Mouse (Mus musculus): Measurements from ENCODE around the gene Olfr1272. TPM values are rescaled to one million over a fixed set of nuclear protein-coding genes. Genes with fewer than 3 reads are reported as not detected.
"Not testable (repeated sequence)": the region's sequence is repeated elsewhere in the genome, so short reads cannot be mapped to it uniquely, and the experiment has no call there.

Olfr1272 gene
- polyA plus RNA-seq (2016; fragmentation: Nextera tagmentation; extraction: Ambion mirVana), result not detected in 2 replicates

- Histone ChIP-seq H3K27me3 (replicated peaks) (no peaks in the 10 kb centered on the region), H3K9me3 (replicated peaks) (no peaks in the 10 kb centered on the region), H3K36me3 (no peaks in the 10 kb centered on the region), H3K4me1 (no peaks in the 10 kb centered on the region), H3K9ac (no peak within 1 kb of the TSS), H3K27ac (no peak within 1 kb of the TSS), H3K4me3 (no peak within 1 kb of the TSS), H3K4me2 (no peak within 1 kb of the TSS)
- 74% methylated on average over 6 of the region's 6 CpGs for WGBS (ENCODE audit: insufficient replicate concordance)
- no peak for ATAC-seq
These were observed at the start of gene Olfr1272 for GRCm38 (mm10) chr2:90292741-90293140. TSS of gene Olfr1272 (minus strand) at chr2:90292841.

GRCm38 (mm10) chr2:90321900-90322299 is 29.3 kb upstream of the Olfr1272 start, which contains the start of gene Gm13769:
TSS of gene Gm13769 (plus strand) at chr2:90322200.
- no CpG with 5 or more reads among the region's 6 CpGs for WGBS (ENCODE audit: insufficient replicate concordance)
- H3K36me3 ChIP-seq; H3K9me3 ChIP-seq (replicated peaks); H3K27ac ChIP-seq; ATAC-seq; H3K4me2 ChIP-seq; H3K27me3 ChIP-seq (replicated peaks); H3K4me1 ChIP-seq; H3K9ac ChIP-seq; H3K4me3 ChIP-seq: not testable (repeated sequence)

- Histone ChIP-seq H3K36me3 (no peaks in the 10 kb centered on the region), H3K4me2 (no peak within 1 kb of the TSS), H3K4me1 (no peaks in the 10 kb centered on the region), H3K27ac (no peak within 1 kb of the TSS), H3K27me3 (replicated peaks) (no peaks in the 10 kb centered on the region), H3K9me3 (replicated peaks) (no peaks in the 10 kb centered on the region), H3K9ac (no peak within 1 kb of the TSS), H3K4me3 (no peak within 1 kb of the TSS)
- no peak for ATAC-seq
- WGBS (ENCODE audit: insufficient replicate concordance), result 57% methylated on average over 2 of the region's 2 CpGs
These were observed 21.7 kb downstream of the Olfr1272 start, which contains the start of gene Olfr1271 for GRCm38 (mm10) chr2:90270932-90271331. TSS of gene Olfr1271 (minus strand) at chr2:90271032.

GRCm38 (mm10) chr2:90257492-90257891 is 35.1 kb downstream of the Olfr1272 start, which contains the start of gene Olfr142:
TSS of gene Olfr142 (minus strand) at chr2:90257592.
- WGBS (ENCODE audit: insufficient replicate concordance), result 71% methylated on average over 4 of the region's 4 CpGs
- ATAC-seq, result no peak
- no peaks in the 10 kb centered on the region for H3K27me3 ChIP-seq (replicated peaks)

More at GRCm38 (mm10) chr2:90257492-90257891, 35.1 kb downstream of the Olfr1272 start, which contains the start of gene Olfr142:
- no peaks in the 10 kb centered on the region for H3K36me3 ChIP-seq
- H3K4me1 ChIP-seq, result no peaks in the 10 kb centered on the region
- H3K9ac ChIP-seq, result no peak within 1 kb of the TSS
- H3K4me3 ChIP-seq, result no peak within 1 kb of the TSS
- no peaks in the 10 kb centered on the region for H3K9me3 ChIP-seq (replicated peaks)
- H3K27ac ChIP-seq, result no peak within 1 kb of the TSS
- no peak within 1 kb of the TSS for H3K4me2 ChIP-seq

Other genes with a start within 250 kb of the Olfr1272 start
- not detected in 2 replicates for gene Olfr140, start 229.2 kb downstream of the Olfr1272 start, polyA plus RNA-seq (2016; fragmentation: Nextera tagmentation; extraction: Ambion mirVana)
- gene Olfr1269, start 171.4 kb downstream of the Olfr1272 start, polyA plus RNA-seq (2016; fragmentation: Nextera tagmentation; extraction: Ambion mirVana), result not detected in 2 replicates
- not detected in 2 replicates for gene Olfr32, start 150.5 kb downstream of the Olfr1272 start, polyA plus RNA-seq (2016; fragmentation: Nextera tagmentation; extraction: Ambion mirVana)
- not detected in 2 replicates for gene Olfr1270, start 139.8 kb downstream of the Olfr1272 start, polyA plus RNA-seq (2016; fragmentation: Nextera tagmentation; extraction: Ambion mirVana)
- gene Olfr1506, start 68.3 kb downstream of the Olfr1272 start, polyA plus RNA-seq (2016; fragmentation: Nextera tagmentation; extraction: Ambion mirVana), result 0.05 TPM in 1 of 2 replicates, not detected in the other
- gene Olfr142, start 35.2 kb downstream of the Olfr1272 start, polyA plus RNA-seq (2016; fragmentation: Nextera tagmentation; extraction: Ambion mirVana), result not detected in 2 replicates
- gene Olfr1271, start 21.8 kb downstream of the Olfr1272 start, polyA plus RNA-seq (2016; fragmentation: Nextera tagmentation; extraction: Ambion mirVana), result not detected in 2 replicates
- gene Gm13769, start 29.4 kb upstream of the Olfr1272 start, polyA plus RNA-seq (2016; fragmentation: Nextera tagmentation; extraction: Ambion mirVana), result 0.08 TPM in 1 of 2 replicates, not detected in the other
- gene Olfr1274-ps, start 105.8 kb upstream of the Olfr1272 start, polyA plus RNA-seq (2016; fragmentation: Nextera tagmentation; extraction: Ambion mirVana), result not detected in 2 replicates

All from liver, embryonic 12.5 days (tissue).